Mouse (Mus musculus) limb, embryonic 14.5 days (tissue): ENCODE data around the gene Fyco1. TPM values are rescaled to one million over a fixed set of nuclear protein-coding genes. Genes with fewer than 3 reads are reported as not detected.

Experiments used
- ATAC-seq: fragments of 200-750 bp; cut with Nextera tagmentation; 2 replicates; pipeline ENCODE4 v1.8.0; 2017; ENCODE audit warnings: low read depth, moderate number of reproducible peaks, moderate TSS enrichment; ENCODE audit not compliant: low FRiP score
- DNase-seq: peaks from one replicate; pipeline ENCODE4 v3.0.0-alpha.2; 2015; ENCODE audit warnings: low spot score
- H3K27ac ChIP-seq: fragments of 300-500 bp; sonication (generic); replicated peaks from 2 replicates; pipeline ENCODE4 v1.5.1; 2014; ENCODE audit warnings: low read depth, mild to moderate bottlenecking, low read length, moderate library complexity, mixed read lengths
- H3K27me3 ChIP-seq: fragments of 300-500 bp; sonication (generic); 2 replicates; pipeline ENCODE4 v1.6.1; 2014; ENCODE audit warnings: low read length, mixed read lengths; ENCODE audit not compliant: control insufficient read depth, insufficient read depth
- H3K36me3 ChIP-seq: fragments of 300-500 bp; sonication (generic); 2 replicates; pipeline ENCODE4 v1.6.1; 2014; ENCODE audit warnings: mild to moderate bottlenecking, low read length, moderate library complexity, mixed read lengths; ENCODE audit not compliant: control insufficient read depth, insufficient read depth
- H3K4me1 ChIP-seq: fragments of 300-500 bp; sonication (generic); 2 replicates; pipeline ENCODE4 v1.6.1; 2014; ENCODE audit warnings: antibody characterized with exemption, low read length, mixed read lengths; ENCODE audit not compliant: control insufficient read depth, insufficient read depth
- H3K4me2 ChIP-seq: fragments of 300-500 bp; sonication (generic); replicated peaks from 2 replicates; pipeline ENCODE4 v1.6.1; 2014; ENCODE audit warnings: low read depth, mild to moderate bottlenecking, low read length, moderate library complexity; ENCODE audit not compliant: severe bottlenecking
- H3K4me3 ChIP-seq: fragments of 300-500 bp; sonication (generic); replicated peaks from 2 replicates; pipeline ENCODE4 v1.5.1; 2014; ENCODE audit warnings: low read length
- H3K9ac ChIP-seq: fragments of 300-500 bp; sonication (generic); 2 replicates; pipeline ENCODE4 v1.6.1; 2014; ENCODE audit warnings: mild to moderate bottlenecking, low read depth, low read length, moderate library complexity; ENCODE audit not compliant: severe bottlenecking
- H3K9me3 ChIP-seq: fragments of 300-500 bp; sonication (generic); 2 replicates; pipeline ENCODE4 v1.6.1; 2016; ENCODE audit warnings: low read length; ENCODE audit not compliant: control insufficient read depth
- POLR2A ChIP-seq: fragments of 200-500 bp; IDR thresholded peaks from 2 replicates; pipeline ENCODE4 v1.8.0; 2012; ENCODE audit warnings: inconsistent platforms, mild to moderate bottlenecking, moderate library complexity, borderline replicate concordance; ENCODE audit not compliant: insufficient read depth, insufficient read length; ENCODE audit errors: extremely low read depth
- WGBS: fragments of 180-500 bp; shearing (Covaris S2); extraction: QIAGEN DNeasy Blood & Tissue Kit; methylation state at CpG from one replicate; pipeline ENCODE4 v1.1.7; 2014; 5-methylcytosine and 5-hydroxymethylcytosine counted together
- polyA plus RNA-seq, 2 experiments: library from polyadenylated mRNA; depleted of rRNA in 1 of 2; stranded (reverse) in 1 of 2; unstranded in 1 of 2; fragments of >200 nt; fragmentation: Nextera tagmentation in 1 of 2; extraction: Ambion mirVana in 1 of 2; gene quantifications; 2 replicates each; pipeline versions ENCODE4 v1.2.1 to v1.2.3; 2012 to 2014

The Fyco1 gene
- polyA plus RNA-seq, 2 experiments: 10.7 to 12.6 TPM

GRCm38 (mm10) chr9:123769532-123769931 lies 82.2 kb downstream of the Fyco1 start:
- Histone ChIP-seq H3K9ac (no peak overlapping the region), H3K27me3 (no peaks in the 10 kb centered on the region), H3K27ac (no peak overlapping the region; the same call in 1 of the 2 replicates), H3K9me3 (no peaks in the 10 kb centered on the region), H3K4me1 (no peaks in the 10 kb centered on the region), H3K4me3 (no peak overlapping the region), H3K36me3 (no peaks in the 10 kb centered on the region), H3K4me2 (no peak overlapping the region)
- WGBS: 55% methylated on average over 6 of the region's 6 CpGs
- TF ChIP-seq POLR2A: no peak
- DNase-seq (no peak), ATAC-seq (no peak)

DNA sequence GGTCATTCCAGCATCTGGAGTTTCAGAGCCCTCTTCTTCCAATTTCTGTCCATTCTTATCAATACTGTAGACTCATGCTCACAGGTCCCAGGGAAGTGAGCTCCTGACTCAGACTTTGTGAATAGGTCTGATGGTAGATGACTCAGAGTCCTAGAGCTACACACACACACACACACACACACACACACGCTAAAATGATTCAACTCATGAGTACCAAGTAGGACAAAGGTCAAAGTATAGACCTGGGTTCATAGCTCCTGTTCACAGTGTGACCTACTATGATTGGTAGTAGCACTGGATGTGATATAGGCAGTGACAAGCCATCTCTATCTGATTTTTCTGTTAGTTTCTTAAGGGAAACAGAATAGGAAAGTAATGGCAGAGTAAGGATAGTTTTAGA lies 83.3 kb downstream of the Fyco1 start:
- ATAC-seq: no peak
- WGBS: 75% methylated on average over 1 of the region's 1 CpGs

DNA sequence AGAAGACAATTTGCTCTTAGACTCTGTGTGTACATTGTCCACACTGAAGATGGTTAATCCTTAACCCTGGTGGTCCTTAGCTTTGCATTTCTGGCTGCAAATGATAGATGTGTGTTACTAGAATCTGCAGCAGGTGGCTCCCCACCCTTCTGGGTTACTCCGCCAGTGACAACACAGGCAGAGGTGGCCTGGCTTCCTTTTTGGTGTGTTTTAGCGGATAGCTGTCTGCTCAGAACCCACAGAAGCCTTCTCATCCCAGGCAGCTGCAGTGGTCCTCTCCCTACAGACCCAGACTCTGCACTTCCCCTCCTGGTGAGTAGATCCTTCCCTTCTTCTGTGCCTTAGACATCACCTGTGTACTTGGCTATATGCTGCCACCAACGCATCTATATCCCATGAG lies 84.7 kb downstream of the Fyco1 start:
- WGBS: 84% methylated on average over 3 of the region's 3 CpGs
- DNase-seq: no peak
- Histone ChIP-seq H3K4me2 (no peak overlapping the region), H3K36me3 (no peaks in the 10 kb centered on the region), H3K9me3 (no peaks in the 10 kb centered on the region), H3K4me1 (no peaks in the 10 kb centered on the region), H3K27ac (no peak overlapping the region), H3K9ac (no peak overlapping the region), H3K4me3 (no peak overlapping the region), H3K27me3 (no peaks in the 10 kb centered on the region)
- TF ChIP-seq POLR2A: no peak
- no peak for ATAC-seq

More for the DNA sequence above, 83.3 kb downstream of the Fyco1 start:
- H3K27me3 ChIP-seq: no peaks in the 10 kb centered on the region
- H3K9me3 ChIP-seq: no peaks in the 10 kb centered on the region
- H3K4me2 ChIP-seq: no peak overlapping the region
- no peak overlapping the region for H3K9ac ChIP-seq
- H3K4me3 ChIP-seq: no peak overlapping the region
- no peak for DNase-seq
- TF ChIP-seq POLR2A: no peak
- H3K4me1 ChIP-seq: no peaks in the 10 kb centered on the region
- no peaks in the 10 kb centered on the region for H3K36me3 ChIP-seq
- H3K27ac ChIP-seq: no peak overlapping the region

DNA sequence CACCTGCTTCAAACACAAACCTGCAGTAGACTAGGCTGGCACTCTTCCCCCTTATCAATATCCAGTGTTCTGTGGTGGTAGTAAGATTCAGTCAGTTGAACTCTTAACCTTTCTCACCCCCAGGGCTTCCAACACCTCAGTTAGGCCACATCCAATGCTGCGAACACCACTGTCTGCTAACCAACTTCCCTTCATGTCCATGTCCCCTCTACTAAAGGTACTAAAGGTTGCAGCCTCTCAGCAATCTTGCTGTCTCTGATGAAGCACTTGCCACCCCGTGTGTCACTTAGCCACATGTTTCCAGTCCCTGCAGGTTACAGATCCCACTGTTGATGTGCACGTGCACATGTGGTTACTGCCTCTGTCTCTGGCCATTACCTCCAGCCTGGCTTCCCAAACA lies 87.9 kb downstream of the Fyco1 start:
- H3K27me3 ChIP-seq: no peaks in the 10 kb centered on the region
- H3K9ac ChIP-seq: no peak overlapping the region
- no peak overlapping the region for H3K4me3 ChIP-seq
- WGBS: 82% methylated on average over 3 of the region's 3 CpGs
- DNase-seq: no peak
- H3K4me1 ChIP-seq: no peaks in the 10 kb centered on the region
- no peak overlapping the region for H3K4me2 ChIP-seq
- no peaks in the 10 kb centered on the region for H3K36me3 ChIP-seq
- no peak for TF ChIP-seq POLR2A
- H3K27ac ChIP-seq: no peak overlapping the region
- H3K9me3 ChIP-seq: no peaks in the 10 kb centered on the region
- no peak for ATAC-seq

DNA sequence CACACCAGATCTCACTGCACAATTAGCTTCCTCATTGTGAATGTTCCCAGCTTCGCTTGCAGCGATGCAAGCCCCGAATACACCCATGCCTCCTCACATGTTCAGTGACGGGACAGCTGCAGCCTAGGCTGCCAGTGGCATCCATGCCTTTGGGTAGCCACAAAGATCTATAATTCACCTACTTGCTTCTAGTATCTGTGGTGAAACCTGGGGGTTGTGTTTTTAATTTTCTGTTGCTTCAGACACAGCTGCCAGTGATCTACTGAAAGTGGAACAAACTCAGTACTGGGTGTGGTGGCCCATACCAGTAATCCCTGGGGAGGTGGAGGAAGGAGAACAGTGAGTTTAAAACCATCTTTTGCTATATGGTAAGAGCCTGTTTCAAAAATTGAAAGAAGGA lies 88.8 kb downstream of the Fyco1 start:
- H3K9ac ChIP-seq: no peak overlapping the region
- no peaks in the 10 kb centered on the region for H3K27me3 ChIP-seq
- H3K27ac ChIP-seq: no peak overlapping the region
- DNase-seq (no peak), ATAC-seq (no peak)
- H3K36me3 ChIP-seq: no peaks in the 10 kb centered on the region
- no peak overlapping the region for H3K4me2 ChIP-seq
- no peak overlapping the region for H3K4me3 ChIP-seq
- TF ChIP-seq POLR2A: no peak
- 87% methylated on average over 4 of the region's 4 CpGs for WGBS
- H3K4me1 ChIP-seq: no peaks in the 10 kb centered on the region
- no peaks in the 10 kb centered on the region for H3K9me3 ChIP-seq

DNA sequence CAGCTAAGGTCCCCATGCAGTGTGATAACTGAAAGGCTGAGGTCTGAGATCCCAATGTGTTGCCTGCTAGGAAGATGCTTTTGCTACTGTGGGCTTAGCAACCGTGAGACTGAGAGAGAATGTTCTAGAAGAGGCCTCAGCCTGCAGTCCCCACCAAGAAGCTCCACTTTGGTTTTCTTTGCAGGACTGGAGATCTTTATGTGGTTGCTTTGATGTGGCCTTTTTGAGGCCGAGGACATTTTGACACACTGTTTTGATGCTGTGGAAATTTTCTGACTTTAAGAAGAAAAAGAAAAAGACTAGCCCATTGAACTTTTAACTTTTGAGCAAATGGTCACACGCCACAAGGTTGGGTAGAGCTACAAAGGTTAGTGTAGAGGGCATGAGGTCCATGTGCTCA lies 90.9 kb downstream of the Fyco1 start:
- WGBS: 87% methylated on average over 3 of the region's 3 CpGs
- no peak for TF ChIP-seq POLR2A

More for the DNA sequence above, 90.9 kb downstream of the Fyco1 start:
- no peak for ATAC-seq
- Histone ChIP-seq H3K4me2 (no peak overlapping the region), H3K27ac (no peak overlapping the region), H3K27me3 (no peaks in the 10 kb centered on the region), H3K9ac (no peak overlapping the region), H3K36me3 (no peaks in the 10 kb centered on the region), H3K4me3 (no peak overlapping the region), H3K4me1 (no peaks in the 10 kb centered on the region), H3K9me3 (no peaks in the 10 kb centered on the region)
- DNase-seq: no peak
